30 mouse cellular contexts compared by ENCODE assay signal in genomic region chr14:93585432-93586024, GRCm38 (mm10).
A peak's percentile ranks its signal among the peaks of the same experiment; 100 is the strongest.
DNase-seq lines count a peak whose midpoint lies in the region; ATAC-seq and TF ChIP-seq lines count a peak whose summit lies in the region.
"Had no signal": no experiment of that assay in that cellular context is flagged by ENCODE, and none has a peak within 500 bp of the region (broad histone marks: within the 10 kb centered on the region; RNA-seq: fewer than 3 reads in every experiment).

No protein-coding gene starts in this region.

- no peak for TF ChIP-seq CTCF in hindbrain, postnatal 0 days (IDR thresholded peaks at IDR 0.05; ENCODE audit: low read depth)

- H3K27me3 ChIP-seq in hindbrain, postnatal 0 days (ENCODE audit: insufficient read depth, low read length) = no peaks in the 10 kb centered on the region
- no peaks in the 10 kb centered on the region for H3K27me3 ChIP-seq in hindbrain, embryonic 13.5 days
- no peaks in the 10 kb centered on the region for H3K27me3 ChIP-seq in forebrain, embryonic 14.5 days (replicated peaks; ENCODE audit: control insufficient read depth, insufficient read depth, low read length)
- H3K27me3 ChIP-seq in midbrain, embryonic 15.5 days (replicated peaks) = no peaks in the 10 kb centered on the region
- H3K27me3 ChIP-seq: embryonic facial prominence, embryonic 15.5 days; heart, embryonic 12.5 days; hindbrain, embryonic 12.5 days; limb, embryonic 15.5 days; megakaryocyte, embryonic 14.5 days; stomach, embryonic 15.5 days had no signal

- no peak overlapping the region for H3K9ac ChIP-seq in hindbrain, postnatal 0 days (replicated peaks; ENCODE audit: low read length)
- no peak overlapping the region for H3K9ac ChIP-seq in hindbrain, embryonic 13.5 days
- no peak overlapping the region for H3K9ac ChIP-seq in forebrain, embryonic 14.5 days (ENCODE audit: low read length)
- H3K9ac ChIP-seq in midbrain, embryonic 15.5 days = no peak overlapping the region
- H3K9ac ChIP-seq: embryonic facial prominence, embryonic 15.5 days; heart, embryonic 12.5 days; hindbrain, embryonic 12.5 days; limb, embryonic 15.5 days; liver, embryonic 14.5 days; lung, embryonic 14.5 days; stomach, embryonic 15.5 days had no signal

- no peak overlapping the region for H3K27ac ChIP-seq in hindbrain, postnatal 0 days
- no peak overlapping the region; the same call in 1 of the 2 replicates for H3K27ac ChIP-seq in hindbrain, embryonic 13.5 days
- H3K27ac ChIP-seq in forebrain, embryonic 14.5 days (ENCODE audit: low read depth, low read length) = no peak overlapping the region
- H3K27ac ChIP-seq in midbrain, embryonic 15.5 days = 0 out of 2 replicates have a peak overlapping the region, but pooled peaks have one; percentile 1
- H3K27ac ChIP-seq: embryonic facial prominence, embryonic 15.5 days; hindbrain, embryonic 12.5 days; kidney, postnatal 0 days; limb, embryonic 15.5 days; liver, embryonic 14.5 days; stomach, embryonic 15.5 days had no signal

- H3K4me1 ChIP-seq in hindbrain, postnatal 0 days (ENCODE audit: insufficient read depth, low read length) = no peaks in the 10 kb centered on the region
- no peaks in the 10 kb centered on the region for H3K4me1 ChIP-seq in hindbrain, embryonic 13.5 days (replicated peaks)
- H3K4me1 ChIP-seq in forebrain, embryonic 14.5 days (ENCODE audit: control insufficient read depth, insufficient read depth, low read length) = peaks cover 4% of the 10 kb centered on the region; the same call in 1 of the 2 replicates
- no peaks in the 10 kb centered on the region for H3K4me1 ChIP-seq in midbrain, embryonic 15.5 days
- H3K4me1 ChIP-seq: embryonic facial prominence, embryonic 15.5 days; heart, embryonic 12.5 days; hindbrain, embryonic 12.5 days; limb, embryonic 15.5 days; megakaryocyte, embryonic 14.5 days; stomach, embryonic 15.5 days had no signal

- DNase-seq in hindbrain, postnatal 0 days (ENCODE audit: low spot score) = peak; percentile 46
- DNase-seq in Muller cell, postnatal 12 days (ENCODE audit: inconsistent ontology term) = peak; percentile 36
- DNase-seq in forebrain, embryonic 14.5 days (ENCODE audit: low spot score) = peak; percentile 85
- DNase-seq in adrenal gland, adult 18-20 months (ENCODE audit: low spot score in 2 of 2) = no peak
- no peak for DNase-seq in cerebellum, adult 18-20 months
- no peak for DNase-seq in spleen, postnatal 4 days (ENCODE audit: low spot score in 2 of 2)
- DNase-seq: adrenal gland, adult 8-10 months; cerebellum, adult 8-10 months; cerebellum, postnatal 36 days; gastrocnemius, postnatal 14 days; heart, adult 18-20 months; heart, postnatal 10 days; kidney, adult 2 months; left cerebral cortex, postnatal 4 days; lung, embryonic 14.5 days; lung, postnatal 36 days; thymus, postnatal 36 days had no signal

- no peak overlapping the region for H3K4me3 ChIP-seq in hindbrain, postnatal 0 days (ENCODE audit: low read length)
- no peak overlapping the region for H3K4me3 ChIP-seq in hindbrain, embryonic 13.5 days
- H3K4me3 ChIP-seq in forebrain, embryonic 14.5 days (ENCODE audit: low read depth, low read length) = no peak overlapping the region
- no peak overlapping the region for H3K4me3 ChIP-seq in midbrain, embryonic 15.5 days
- H3K4me3 ChIP-seq: embryonic facial prominence, embryonic 15.5 days; heart, embryonic 12.5 days; hindbrain, embryonic 12.5 days; limb, embryonic 15.5 days; megakaryocyte, embryonic 14.5 days; myocyte; stomach, embryonic 15.5 days had no signal

- H3K9me3 ChIP-seq in hindbrain, postnatal 0 days (ENCODE audit: low read length) = no peaks in the 10 kb centered on the region
- no peaks in the 10 kb centered on the region for H3K9me3 ChIP-seq in hindbrain, embryonic 13.5 days
- no peaks in the 10 kb centered on the region for H3K9me3 ChIP-seq in forebrain, embryonic 14.5 days (replicated peaks; ENCODE audit: control insufficient read depth, low read length)
- no peaks in the 10 kb centered on the region for H3K9me3 ChIP-seq in midbrain, embryonic 15.5 days
- H3K9me3 ChIP-seq: embryonic facial prominence, embryonic 15.5 days; heart, embryonic 12.5 days; hindbrain, embryonic 12.5 days; limb, embryonic 15.5 days; megakaryocyte, embryonic 14.5 days; stomach, embryonic 15.5 days had no signal

- H3K36me3 ChIP-seq in hindbrain, postnatal 0 days (ENCODE audit: insufficient read depth, low read length) = no peaks in the 10 kb centered on the region
- no peaks in the 10 kb centered on the region for H3K36me3 ChIP-seq in hindbrain, embryonic 13.5 days
- no peaks in the 10 kb centered on the region for H3K36me3 ChIP-seq in forebrain, embryonic 14.5 days (ENCODE audit: control insufficient read depth, insufficient read depth, low read length)
- no peaks in the 10 kb centered on the region for H3K36me3 ChIP-seq in midbrain, embryonic 15.5 days (replicated peaks)
- H3K36me3 ChIP-seq: embryonic facial prominence, embryonic 15.5 days; heart, embryonic 12.5 days; hindbrain, embryonic 12.5 days; limb, embryonic 15.5 days; stomach, embryonic 15.5 days had no signal

- ATAC-seq in hindbrain, postnatal 0 days = no peak
- no peak for ATAC-seq in hindbrain, embryonic 13.5 days (ENCODE audit: low FRiP score)
- peak; percentile 83; the same call in 1 of the 2 replicates for ATAC-seq in forebrain, embryonic 14.5 days
- peak; percentile 60; the same call in 1 of the 2 replicates for ATAC-seq in midbrain, embryonic 15.5 days (replicated peaks)
- ATAC-seq: CD4-positive, CD25-positive, alpha-beta regulatory T cell, adult 4 months; Patski had no signal

- H3K4me2 ChIP-seq in hindbrain, postnatal 0 days (ENCODE audit: low read depth, low read length) = no peak overlapping the region
- no peak overlapping the region for H3K4me2 ChIP-seq in hindbrain, embryonic 13.5 days
- no peak overlapping the region for H3K4me2 ChIP-seq in forebrain, embryonic 14.5 days (ENCODE audit: low read length)
- no peak overlapping the region for H3K4me2 ChIP-seq in midbrain, embryonic 15.5 days
- H3K4me2 ChIP-seq: embryonic facial prominence, embryonic 15.5 days; heart, embryonic 12.5 days; hindbrain, embryonic 12.5 days; limb, embryonic 15.5 days; lung, embryonic 14.5 days; stomach, embryonic 15.5 days had no signal

- 45% methylated on average over 3 of the region's 3 CpGs for WGBS in hindbrain, postnatal 0 days
- 59% methylated on average over 3 of the region's 3 CpGs for WGBS in hindbrain, embryonic 13.5 days
- WGBS in forebrain, embryonic 14.5 days = 14% methylated on average over 3 of the region's 3 CpGs
- WGBS in midbrain, embryonic 15.5 days = 41% methylated on average over 3 of the region's 3 CpGs

Comparison
In these comparisons a context has a peak if more than half of its experiments do, and no peak if none do; other contexts are left out.
1. ATAC-seq: peak in forebrain, embryonic 14.5 days (single experiment) and midbrain, embryonic 15.5 days (single experiment); none in hindbrain, postnatal 0 days (single experiment) and hindbrain, embryonic 13.5 days (single experiment).
2. DNase-seq: peak in hindbrain, postnatal 0 days (single experiment), Muller cell, postnatal 12 days (single experiment) and forebrain, embryonic 14.5 days (single experiment); none in adrenal gland, adult 18-20 months (0 of 2), cerebellum, adult 18-20 months (0 of 2) and spleen, postnatal 4 days (0 of 2).